Mouse (Mus musculus) limb, embryonic 12.5 days (tissue): ENCODE measurements around the gene Pcgf2. TPM values are rescaled to one million over a fixed set of nuclear protein-coding genes. Genes with fewer than 3 reads are reported as not detected.

Experiments
- ATAC-seq: fragments of 200-750 bp; cut with Nextera tagmentation; 2 replicates; pipeline ENCODE4 v1.8.0; 2017; ENCODE audit warnings: low read depth, moderate TSS enrichment; ENCODE audit not compliant: insufficient number of reproducible peaks, insufficient read depth, low FRiP score, low TSS enrichment
- H3K27ac ChIP-seq: fragments of 300-500 bp; sonication (generic); 2 replicates; pipeline ENCODE4 v1.5.1; 2016; ENCODE audit warnings: mild to moderate bottlenecking, moderate library complexity
- H3K27me3 ChIP-seq: fragments of 300-500 bp; sonication (generic); 2 replicates; pipeline ENCODE4 v1.6.1; 2016; ENCODE audit warnings: mild to moderate bottlenecking, moderate library complexity
- H3K36me3 ChIP-seq: fragments of 300-500 bp; sonication (generic); 2 replicates; pipeline ENCODE4 v1.6.1; 2016; ENCODE audit warnings: mild to moderate bottlenecking, moderate library complexity
- H3K4me1 ChIP-seq: fragments of 300-500 bp; sonication (generic); replicated peaks from 2 replicates; pipeline ENCODE4 v1.6.1; 2016
- H3K4me2 ChIP-seq: fragments of 300-500 bp; sonication (generic); 2 replicates; pipeline ENCODE4 v1.6.1; 2016; ENCODE audit warnings: mild to moderate bottlenecking, moderate library complexity
- H3K4me3 ChIP-seq: fragments of 300-500 bp; sonication (generic); replicated peaks from 2 replicates; pipeline ENCODE4 v1.5.1; 2016; ENCODE audit warnings: mild to moderate bottlenecking
- H3K9ac ChIP-seq: fragments of 300-500 bp; sonication (generic); replicated peaks from 2 replicates; pipeline ENCODE4 v1.6.1; 2016; ENCODE audit warnings: mild to moderate bottlenecking, moderate library complexity
- H3K9me3 ChIP-seq: fragments of 300-500 bp; sonication (generic); 2 replicates; pipeline ENCODE4 v1.6.1; 2016; ENCODE audit warnings: mild to moderate bottlenecking, moderate library complexity
- WGBS: fragments of 180-500 bp; shearing (Covaris S2); methylation state at CpG from one replicate; pipeline ENCODE4 v1.1.7; 2016; 5-methylcytosine and 5-hydroxymethylcytosine counted together
- polyA plus RNA-seq: library from polyadenylated mRNA; unstranded; fragments of >200 nt; fragmentation: Nextera tagmentation; extraction: Ambion mirVana; gene quantifications from 2 replicates; pipeline ENCODE4 v1.2.1, GENCODE M21; 2016

Gene Pcgf2
- polyA plus RNA-seq, 1 experiment from 2014 or later, result 20.2 TPM

GRCm38 (mm10) chr11:97701581-97702392, 1.5 kb upstream of the Pcgf2 start:
- no peaks in the 10 kb centered on the region for H3K27me3 ChIP-seq
- H3K27ac ChIP-seq, result peak overlapping the region; percentile 87; the same call in 1 of the 2 replicates
- peak overlapping the region; percentile 85 for H3K4me3 ChIP-seq
- H3K4me1 ChIP-seq, result peaks cover 40% of the 10 kb centered on the region
- peak overlapping the region; percentile 88 for H3K4me2 ChIP-seq
- 55% methylated on average over 15 of the region's 15 CpGs for WGBS
- peaks cover 11% of the 10 kb centered on the region for H3K36me3 ChIP-seq
- no peaks in the 10 kb centered on the region for H3K9me3 ChIP-seq
- 0 out of 2 replicates have a peak overlapping the region, but pooled peaks have one; percentile 91 for H3K9ac ChIP-seq
- ATAC-seq, result no peak

GRCm38 (mm10) chr11:97700746-97701580, 666 bp upstream of the Pcgf2 start:
- H3K4me1 ChIP-seq, result peaks cover 48% of the 10 kb centered on the region
- ATAC-seq, result no peak
- WGBS, result 16% methylated on average over 30 of the region's 30 CpGs

GRCm38 (mm10) chr11:97699626-97700002, 683 bp downstream of the Pcgf2 start:
- no peak for ATAC-seq
- Histone ChIP-seq H3K4me2 (peak overlapping the region; percentile 88), H3K27me3 (no peaks in the 10 kb centered on the region), H3K9ac (peak overlapping the region; percentile 91), H3K4me1 (peaks cover 60% of the 10 kb centered on the region), H3K4me3 (peak overlapping the region; percentile 85), H3K36me3 (peaks cover 5% of the 10 kb centered on the region; the same call in 1 of the 2 replicates), H3K9me3 (no peaks in the 10 kb centered on the region), H3K27ac (peak overlapping the region; percentile 97)
- WGBS, result 0% methylated on average over 6 of the region's 9 CpGs

More at GRCm38 (mm10) chr11:97700746-97701580, 666 bp upstream of the Pcgf2 start:
- H3K27me3 ChIP-seq, result no peaks in the 10 kb centered on the region
- no peaks in the 10 kb centered on the region for H3K9me3 ChIP-seq
- peak overlapping the region; percentile 91 for H3K9ac ChIP-seq
- H3K4me3 ChIP-seq, result peak overlapping the region; percentile 85
- H3K36me3 ChIP-seq, result peaks cover 3% of the 10 kb centered on the region; the same call in 1 of the 2 replicates
- peak overlapping the region; percentile 97 for H3K27ac ChIP-seq
- H3K4me2 ChIP-seq, result peak overlapping the region; percentile 88

- no peak for ATAC-seq
- peaks cover 60% of the 10 kb centered on the region for H3K4me1 ChIP-seq
These were observed 1.3 kb downstream of the Pcgf2 start for GRCm38 (mm10) chr11:97698741-97699611.

DNA sequence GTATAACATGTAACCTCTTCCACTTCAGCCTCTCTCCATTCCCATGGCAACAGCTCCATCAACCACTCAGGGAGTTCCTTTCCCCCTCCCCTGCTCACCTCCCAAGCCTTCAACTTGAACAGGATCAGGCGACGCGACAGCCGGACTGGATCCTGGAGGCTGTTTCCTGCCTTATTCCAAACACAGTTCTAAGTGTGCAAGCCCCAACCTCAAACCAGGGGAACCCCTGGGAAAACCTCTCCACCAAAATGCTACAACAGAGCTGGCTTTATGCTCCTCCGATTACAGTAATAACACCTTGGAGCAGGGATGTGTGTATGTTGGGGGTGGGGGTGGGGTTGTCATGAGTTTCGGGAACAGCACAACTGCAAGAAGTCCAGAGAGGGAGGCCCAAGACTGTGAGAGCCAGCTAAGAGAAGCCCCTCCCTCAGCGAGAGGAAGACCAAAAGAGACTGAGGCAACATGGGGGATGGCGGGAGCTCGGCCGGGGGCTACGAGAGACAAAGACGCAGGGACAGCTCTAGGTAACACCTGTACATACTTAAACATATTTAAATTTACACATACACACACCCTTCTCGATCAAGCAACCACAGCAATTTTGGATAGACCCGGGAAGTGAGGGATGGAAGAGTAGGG, 2.3 kb downstream of the Pcgf2 start:
- peaks cover 62% of the 10 kb centered on the region for H3K4me1 ChIP-seq
- WGBS, result under 1% methylated on average over 14 of the region's 14 CpGs
- no peak; the same call in 1 of the 2 replicates for ATAC-seq

More at GRCm38 (mm10) chr11:97698741-97699611, 1.3 kb downstream of the Pcgf2 start:
- H3K4me2 ChIP-seq, result peak overlapping the region; percentile 88
- peaks cover 5% of the 10 kb centered on the region; the same call in 1 of the 2 replicates for H3K36me3 ChIP-seq
- H3K9me3 ChIP-seq, result no peaks in the 10 kb centered on the region
- WGBS, result under 1% methylated on average over 60 of the region's 63 CpGs
- H3K27ac ChIP-seq, result peak overlapping the region; percentile 97
- no peaks in the 10 kb centered on the region for H3K27me3 ChIP-seq
- H3K4me3 ChIP-seq, result peak overlapping the region; percentile 85
- H3K9ac ChIP-seq, result peak overlapping the region; percentile 91

GRCm38 (mm10) chr11:97697199-97697890, 3.0 kb downstream of the Pcgf2 start:
- Histone ChIP-seq H3K27me3 (no peaks in the 10 kb centered on the region), H3K27ac (peak overlapping the region; percentile 97), H3K4me1 (peaks cover 62% of the 10 kb centered on the region), H3K9me3 (no peaks in the 10 kb centered on the region), H3K4me3 (peak overlapping the region; percentile 85), H3K9ac (peak overlapping the region; percentile 91), H3K36me3 (peaks cover 21% of the 10 kb centered on the region), H3K4me2 (peak overlapping the region; percentile 88)
- WGBS, result 56% methylated on average over 11 of the region's 11 CpGs
- ATAC-seq, result no peak

More for the DNA sequence above, 2.3 kb downstream of the Pcgf2 start:
- Histone ChIP-seq H3K4me3 (peak overlapping the region; percentile 85), H3K36me3 (peaks cover 14% of the 10 kb centered on the region; the same call in 1 of the 2 replicates), H3K27me3 (no peaks in the 10 kb centered on the region), H3K9ac (peak overlapping the region; percentile 91), H3K27ac (peak overlapping the region; percentile 97), H3K9me3 (no peaks in the 10 kb centered on the region), H3K4me2 (peak overlapping the region; percentile 88)

GRCm38 (mm10) chr11:97696669-97697068, 3.6 kb downstream of the Pcgf2 start:
- no peak for ATAC-seq
- 0 out of 2 replicates have a peak overlapping the region, but pooled peaks have one; percentile 13 for H3K4me3 ChIP-seq
- H3K4me2 ChIP-seq, result peak overlapping the region; percentile 88
- no peak overlapping the region for H3K27ac ChIP-seq
- H3K36me3 ChIP-seq, result peaks cover 27% of the 10 kb centered on the region
- H3K9me3 ChIP-seq, result no peaks in the 10 kb centered on the region
- no peak overlapping the region for H3K9ac ChIP-seq
- 74% methylated on average over 8 of the region's 8 CpGs for WGBS
- H3K4me1 ChIP-seq, result peaks cover 58% of the 10 kb centered on the region
- H3K27me3 ChIP-seq, result no peaks in the 10 kb centered on the region

DNA sequence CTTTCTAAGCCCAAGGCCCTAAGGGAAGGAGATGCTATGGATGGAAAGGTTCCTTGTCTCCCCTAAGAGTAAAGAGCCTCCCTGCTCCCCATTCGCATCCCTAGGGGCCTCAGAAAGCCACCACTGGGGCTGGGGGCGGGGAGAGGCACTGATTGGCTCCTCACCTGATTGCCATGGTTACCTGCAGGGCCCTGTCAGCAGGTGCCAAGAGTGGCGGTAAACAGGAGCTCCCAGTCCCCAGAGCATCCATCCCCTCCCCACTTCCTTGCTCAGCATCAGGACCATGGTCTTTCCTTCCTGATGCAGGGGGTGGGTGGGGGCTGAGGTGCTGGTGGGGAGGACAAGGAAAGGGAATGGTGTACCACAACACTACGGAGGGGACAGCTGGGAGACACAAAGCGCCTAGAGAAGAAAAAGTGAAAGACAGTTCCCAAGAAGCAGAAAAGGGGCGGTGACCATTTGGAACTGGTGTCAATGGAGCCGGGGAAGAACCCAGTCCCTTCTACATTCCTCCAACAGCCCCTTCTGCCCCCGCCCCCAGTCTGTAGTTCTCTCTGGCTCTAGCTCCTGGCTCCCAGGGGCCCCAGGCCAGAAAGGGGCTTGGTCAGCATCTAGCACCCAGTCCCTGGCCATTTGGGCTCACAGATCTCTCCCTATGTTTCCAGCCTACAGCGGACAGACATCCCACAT, 4.4 kb downstream of the Pcgf2 start:
- Histone ChIP-seq H3K27ac (peak overlapping the region; percentile 41), H3K27me3 (no peaks in the 10 kb centered on the region), H3K9ac (0 out of 2 replicates have a peak overlapping the region, but pooled peaks have one; percentile 5), H3K4me1 (peaks cover 50% of the 10 kb centered on the region), H3K4me3 (peak overlapping the region; percentile 13), H3K4me2 (peak overlapping the region; percentile 40), H3K36me3 (peaks cover 35% of the 10 kb centered on the region), H3K9me3 (no peaks in the 10 kb centered on the region)
- 53% methylated on average over 9 of the region's 9 CpGs for WGBS
- ATAC-seq, result no peak

DNA sequence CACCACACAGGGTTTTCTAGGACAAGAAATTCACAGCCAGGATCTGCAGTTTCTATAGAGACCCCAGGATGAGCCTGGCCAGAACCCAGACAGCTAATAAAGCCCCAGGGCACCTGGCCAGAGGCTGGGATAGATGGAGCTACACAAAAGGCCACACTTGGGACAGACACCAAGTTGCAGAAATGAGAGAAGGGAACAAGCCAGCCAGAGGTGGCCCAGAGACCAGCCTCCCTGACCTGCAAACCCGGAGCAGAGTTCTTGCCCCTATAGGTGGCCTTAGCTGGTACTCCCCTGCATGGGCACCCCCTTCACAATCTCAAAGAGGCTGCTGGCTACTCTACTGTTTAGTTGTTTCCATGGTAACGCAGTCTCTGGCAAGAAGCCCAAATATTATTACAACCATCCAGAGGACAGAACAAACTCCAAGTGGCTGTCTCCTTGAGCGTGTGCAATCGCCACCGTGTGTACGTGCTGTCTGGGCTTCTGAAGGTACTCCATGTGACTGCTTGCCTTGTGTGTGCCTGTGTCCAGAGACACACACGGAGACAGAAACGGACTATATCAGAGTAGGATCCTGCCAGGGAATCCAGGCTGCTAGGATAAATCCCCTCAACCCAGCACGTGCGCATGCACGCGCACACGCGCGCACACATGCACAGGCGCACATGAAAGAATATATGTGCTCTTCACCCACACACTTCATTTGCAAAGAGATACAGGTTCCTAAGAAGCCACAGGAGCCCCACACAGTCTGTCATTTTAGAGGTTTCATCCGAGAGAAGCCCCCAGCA, 5.2 kb downstream of the Pcgf2 start:
- H3K4me1 ChIP-seq, result peaks cover 47% of the 10 kb centered on the region
- H3K27ac ChIP-seq, result peak overlapping the region; percentile 41

More for the DNA sequence above, 5.2 kb downstream of the Pcgf2 start:
- no peak for ATAC-seq
- H3K4me3 ChIP-seq, result peak overlapping the region; percentile 13
- no peaks in the 10 kb centered on the region for H3K27me3 ChIP-seq
- 66% methylated on average over 17 of the region's 17 CpGs for WGBS
- H3K9ac ChIP-seq, result 0 out of 2 replicates have a peak overlapping the region, but pooled peaks have one; percentile 5
- peaks cover 43% of the 10 kb centered on the region for H3K36me3 ChIP-seq
- H3K9me3 ChIP-seq, result no peaks in the 10 kb centered on the region
- H3K4me2 ChIP-seq, result peak overlapping the region; percentile 40
